Comparison of ENCODE assay signal across 21 mouse cellular contexts in genomic region chr1:62566596-62566995, GRCm38 (mm10).
DNase-seq lines count a peak whose midpoint lies in the region; ATAC-seq and TF ChIP-seq lines count a peak whose summit lies in the region.
"Had no signal": no experiment of that assay in that cellular context is flagged by ENCODE, and none has a peak within 500 bp of the region (broad histone marks: within the 10 kb centered on the region; RNA-seq: fewer than 3 reads in every experiment).

No protein-coding gene starts in this region.

- H3K36me3 ChIP-seq in forebrain, embryonic 15.5 days, result no peaks in the 10 kb centered on the region
- H3K36me3 ChIP-seq in forebrain, postnatal 0 days (ENCODE audit: insufficient read depth), result no peaks in the 10 kb centered on the region
- H3K36me3 ChIP-seq in liver, adult 2 months (ENCODE audit: control insufficient read depth, insufficient read depth, low read length), result no peaks in the 10 kb centered on the region
- no peaks in the 10 kb centered on the region for H3K36me3 ChIP-seq in liver, postnatal 0 days (replicated peaks; ENCODE audit: insufficient read depth, low read length)
- H3K36me3 ChIP-seq: embryonic facial prominence, embryonic 13.5 days; embryonic facial prominence, embryonic 15.5 days; forebrain, embryonic 10.5 days; forebrain, embryonic 12.5 days had no signal

- H3K27ac ChIP-seq in forebrain, embryonic 15.5 days (replicated peaks), result 0 out of 2 replicates have a peak overlapping the region, but pooled peaks have one; percentile 74
- H3K27ac ChIP-seq in forebrain, postnatal 0 days (ENCODE audit: low read depth, low read length), result no peak overlapping the region
- no peak overlapping the region for H3K27ac ChIP-seq in liver, adult 2 months (replicated peaks; ENCODE audit: insufficient read depth, low read depth, low read length)
- H3K27ac ChIP-seq in liver, postnatal 0 days (ENCODE audit: low read depth), result no peak overlapping the region
- H3K27ac ChIP-seq: embryonic facial prominence, embryonic 13.5 days; embryonic facial prominence, embryonic 15.5 days; forebrain, embryonic 10.5 days; forebrain, embryonic 12.5 days had no signal

- H3K4me2 ChIP-seq in forebrain, embryonic 15.5 days (replicated peaks), result no peak overlapping the region
- H3K4me2 ChIP-seq in forebrain, postnatal 0 days (ENCODE audit: low read depth), result no peak overlapping the region
- H3K4me2 ChIP-seq in liver, postnatal 0 days (ENCODE audit: low read depth, low read length), result no peak overlapping the region
- H3K4me2 ChIP-seq: embryonic facial prominence, embryonic 13.5 days; embryonic facial prominence, embryonic 15.5 days; forebrain, embryonic 12.5 days had no signal

- no peak for TF ChIP-seq POLR2A in liver, adult 2 months (IDR thresholded peaks at IDR 0.05; ENCODE audit: extremely low read depth, insufficient read depth, low read length)

- TF ChIP-seq CTCF in forebrain, postnatal 0 days (IDR thresholded peaks at IDR 0.05; ENCODE audit: low read depth), result no peak
- no peak for TF ChIP-seq CTCF in liver, adult 2 months (IDR thresholded peaks at IDR 0.05; ENCODE audit: low read depth, low read length)
- no peak for TF ChIP-seq CTCF in liver, postnatal 0 days (IDR thresholded peaks at IDR 0.05; ENCODE audit: low read depth)

- no peaks in the 10 kb centered on the region for H3K9me3 ChIP-seq in forebrain, embryonic 15.5 days
- no peaks in the 10 kb centered on the region for H3K9me3 ChIP-seq in forebrain, postnatal 0 days (ENCODE audit: low read length)
- no peaks in the 10 kb centered on the region for H3K9me3 ChIP-seq in liver, postnatal 0 days (ENCODE audit: low read length)
- H3K9me3 ChIP-seq: embryonic facial prominence, embryonic 13.5 days; embryonic facial prominence, embryonic 15.5 days; forebrain, embryonic 10.5 days; forebrain, embryonic 12.5 days had no signal

- no peak for ATAC-seq in forebrain, embryonic 15.5 days (replicated peaks)
- no peak for ATAC-seq in forebrain, postnatal 0 days
- ATAC-seq in liver, postnatal 0 days, result no peak
- ATAC-seq: forebrain, embryonic 14.5 days had no signal

- H3K9ac ChIP-seq in forebrain, embryonic 15.5 days (replicated peaks), result no peak overlapping the region
- no peak overlapping the region for H3K9ac ChIP-seq in forebrain, postnatal 0 days
- H3K9ac ChIP-seq in liver, adult 2 months (ENCODE audit: low read depth, low read length), result no peak overlapping the region
- no peak overlapping the region for H3K9ac ChIP-seq in liver, postnatal 0 days (replicated peaks)
- H3K9ac ChIP-seq: embryonic facial prominence, embryonic 13.5 days; embryonic facial prominence, embryonic 15.5 days; forebrain, embryonic 12.5 days had no signal

- no peak for TF ChIP-seq EP300 in liver, postnatal 0 days (IDR thresholded peaks at IDR 0.05; ENCODE audit: low read depth)

- no peak for DNase-seq in forebrain, postnatal 0 days
- DNase-seq in liver, adult 2 months (ENCODE audit: extremely low read depth, low read depth, low spot score), result peak; percentile 79
- no peak for DNase-seq in liver, postnatal 0 days
- DNase-seq in gastrocnemius, postnatal 10 days, result no peak
- DNase-seq: adrenal gland, adult 8-10 months; adrenal gland, postnatal 14 days; adrenal gland, postnatal 36 days; cerebellum, adult 11 months; cerebellum, adult 18-20 months; cerebellum, adult 8-10 months; cerebellum, adult 9-11 months; cerebellum, postnatal 14 days; cerebellum, postnatal 36 days; embryo, embryonic 11 days had no signal

- no peaks in the 10 kb centered on the region for H3K79me2 ChIP-seq in liver, adult 2 months (ENCODE audit: control insufficient read depth, insufficient read depth, low read length)

- H3K27me3 ChIP-seq in forebrain, embryonic 15.5 days, result no peaks in the 10 kb centered on the region
- no peaks in the 10 kb centered on the region for H3K27me3 ChIP-seq in forebrain, postnatal 0 days (ENCODE audit: insufficient read depth, low read length)
- H3K27me3 ChIP-seq in liver, adult 2 months (ENCODE audit: control insufficient read depth, insufficient read depth, low read length), result no peaks in the 10 kb centered on the region
- no peaks in the 10 kb centered on the region for H3K27me3 ChIP-seq in liver, postnatal 0 days (ENCODE audit: insufficient read depth, low read length)
- H3K27me3 ChIP-seq: embryonic facial prominence, embryonic 13.5 days; embryonic facial prominence, embryonic 15.5 days; forebrain, embryonic 12.5 days had no signal

- H3K4me3 ChIP-seq in forebrain, embryonic 15.5 days, result no peak overlapping the region
- H3K4me3 ChIP-seq in forebrain, postnatal 0 days (ENCODE audit: low read depth, low read length), result no peak overlapping the region
- H3K4me3 ChIP-seq in liver, adult 2 months (ENCODE audit: insufficient read depth, low read depth, low read length), result no peak overlapping the region
- H3K4me3 ChIP-seq in liver, postnatal 0 days (ENCODE audit: low read depth, low read length), result no peak overlapping the region
- H3K4me3 ChIP-seq: embryonic facial prominence, embryonic 13.5 days; embryonic facial prominence, embryonic 15.5 days; erythroblast, embryonic 14.5 days; forebrain, embryonic 10.5 days; forebrain, embryonic 12.5 days had no signal

- peaks cover 31% of the 10 kb centered on the region for H3K4me1 ChIP-seq in forebrain, embryonic 15.5 days
- peaks cover 12% of the 10 kb centered on the region for H3K4me1 ChIP-seq in forebrain, postnatal 0 days (ENCODE audit: insufficient read depth)
- H3K4me1 ChIP-seq in liver, adult 2 months (ENCODE audit: control insufficient read depth, insufficient read depth, low read length), result peaks cover 5% of the 10 kb centered on the region
- no peaks in the 10 kb centered on the region for H3K4me1 ChIP-seq in liver, postnatal 0 days (ENCODE audit: insufficient read depth)

- WGBS in forebrain, embryonic 15.5 days, result 23% methylated on average over 4 of the region's 4 CpGs
- WGBS in forebrain, postnatal 0 days, result 28% methylated on average over 4 of the region's 4 CpGs
- 8% methylated on average over 4 of the region's 4 CpGs for WGBS in liver, adult 2 months
- WGBS in liver, postnatal 0 days (ENCODE audit: insufficient replicate concordance), result 16% methylated on average over 4 of the region's 4 CpGs
